Comparison of ENCODE assay signal across 8 mouse cellular contexts in the genomic region with DNA sequence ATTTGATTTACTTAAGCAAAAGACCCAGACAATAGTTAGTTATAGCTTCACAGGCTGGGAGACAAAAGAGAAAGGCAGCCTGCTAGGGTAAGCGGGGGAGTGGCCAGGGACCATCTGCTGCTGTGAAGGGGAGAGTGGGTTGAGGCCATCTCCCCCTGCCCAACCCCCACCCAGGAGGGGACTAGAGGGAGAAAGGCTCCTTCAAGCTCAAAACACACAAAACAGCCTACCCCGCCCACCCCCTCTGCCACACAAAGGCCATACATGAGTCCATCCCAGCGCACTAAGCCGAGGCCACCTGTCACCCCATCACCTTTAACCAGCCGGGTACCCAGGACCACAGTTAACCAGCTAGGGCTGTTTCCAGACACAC. TPM values are rescaled to one million over a fixed set of nuclear protein-coding genes. Genes with fewer than 3 reads are reported as not detected.
A peak's percentile ranks its signal among the peaks of the same experiment; 100 is the strongest.
DNase-seq lines count a peak whose midpoint lies in the region; ATAC-seq and TF ChIP-seq lines count a peak whose summit lies in the region.

No protein-coding gene starts in this region.

- H3K36me3 ChIP-seq in heart, embryonic 12.5 days: peaks cover 10% of the 10 kb centered on the region
- H3K36me3 ChIP-seq in ES-Bruce4 (ENCODE audit: control insufficient read depth, insufficient read depth, low read length, poor library complexity, severe bottlenecking): peaks cover 6% of the 10 kb centered on the region; the same call in 1 of the 2 replicates
- no peaks in the 10 kb centered on the region for H3K36me3 ChIP-seq in forebrain, embryonic 15.5 days
- H3K36me3 ChIP-seq in midbrain, embryonic 11.5 days (ENCODE audit: control insufficient read depth, insufficient read depth, low read length): peaks cover 5% of the 10 kb centered on the region

- 58% methylated on average over 5 of the region's 5 CpGs for WGBS in heart, embryonic 12.5 days
- 3% methylated on average over 5 of the region's 5 CpGs for WGBS in forebrain, embryonic 15.5 days
- WGBS in midbrain, embryonic 11.5 days: 5% methylated on average over 5 of the region's 5 CpGs

- no peak for ATAC-seq in heart, embryonic 12.5 days (ENCODE audit: insufficient number of reproducible peaks, low FRiP score)
- peak; percentile 76 for ATAC-seq in forebrain, embryonic 15.5 days (replicated peaks)
- ATAC-seq in midbrain, embryonic 11.5 days (ENCODE audit: low FRiP score): peak; percentile 83

- TF ChIP-seq CTCF in ES-Bruce4 (IDR thresholded peaks at IDR 0.05; ENCODE audit: low read depth, low read length): no peak

- H3K9ac ChIP-seq in heart, embryonic 12.5 days: no peak overlapping the region
- H3K9ac ChIP-seq in ES-Bruce4 (ENCODE audit: low read depth, poor library complexity, severe bottlenecking): no peak overlapping the region
- H3K9ac ChIP-seq in forebrain, embryonic 15.5 days (replicated peaks): peak overlapping the region; percentile 40
- peak overlapping the region; percentile 64 for H3K9ac ChIP-seq in midbrain, embryonic 11.5 days (ENCODE audit: low read length)

- no peak for DNase-seq in heart, adult 8-10 months (ENCODE audit: low spot score)
- DNase-seq in midbrain, embryonic 11.5 days (ENCODE audit: low spot score, missing footprints): peak; percentile 97
- no peak for DNase-seq in urinary bladder, adult 18-20 months (ENCODE audit: low spot score in 2 of 2)
- DNase-seq in cerebellum, postnatal 36 days: no peak
- DNase-seq in layer of hippocampus, adult 11-12 months (ENCODE audit: low spot score): no peak

- H3K9me3 ChIP-seq in heart, embryonic 12.5 days (replicated peaks): peaks cover 13% of the 10 kb centered on the region
- H3K9me3 ChIP-seq in ES-Bruce4 (replicated peaks; ENCODE audit: control insufficient read depth, insufficient read depth, low read length, poor library complexity, severe bottlenecking): no peaks in the 10 kb centered on the region
- H3K9me3 ChIP-seq in forebrain, embryonic 15.5 days: no peaks in the 10 kb centered on the region
- H3K9me3 ChIP-seq in midbrain, embryonic 11.5 days (ENCODE audit: control insufficient read depth, low read length): no peaks in the 10 kb centered on the region

- H3K4me3 ChIP-seq in heart, embryonic 12.5 days: no peak overlapping the region
- H3K4me3 ChIP-seq in ES-Bruce4 (ENCODE audit: low read depth, low read length): no peak overlapping the region
- H3K4me3 ChIP-seq in forebrain, embryonic 15.5 days: peak overlapping the region; percentile 38
- H3K4me3 ChIP-seq in midbrain, embryonic 11.5 days (ENCODE audit: low read depth, low read length): peak overlapping the region; percentile 47

- peak; percentile 74 for TF ChIP-seq EP300 in ES-Bruce4 (IDR thresholded peaks at IDR 0.05; ENCODE audit: insufficient read depth, low read depth, low read length)

- H3K4me1 ChIP-seq in heart, embryonic 12.5 days (replicated peaks): peaks cover 17% of the 10 kb centered on the region
- peaks cover 8% of the 10 kb centered on the region for H3K4me1 ChIP-seq in ES-Bruce4 (ENCODE audit: control insufficient read depth, insufficient read depth, low read length)
- H3K4me1 ChIP-seq in forebrain, embryonic 15.5 days: peaks cover 61% of the 10 kb centered on the region
- peaks cover 47% of the 10 kb centered on the region for H3K4me1 ChIP-seq in midbrain, embryonic 11.5 days (ENCODE audit: control insufficient read depth, insufficient read depth, low read length)

- peak overlapping the region; percentile 59 for H3K4me2 ChIP-seq in heart, embryonic 12.5 days
- peak overlapping the region; percentile 45 for H3K4me2 ChIP-seq in forebrain, embryonic 15.5 days (replicated peaks)
- H3K4me2 ChIP-seq in midbrain, embryonic 11.5 days: peak overlapping the region; percentile 65

- peaks cover 15% of the 10 kb centered on the region for H3K27me3 ChIP-seq in heart, embryonic 12.5 days (replicated peaks)
- H3K27me3 ChIP-seq in ES-Bruce4 (ENCODE audit: control insufficient read depth, insufficient read depth, low read length, poor library complexity, severe bottlenecking): no peaks in the 10 kb centered on the region
- no peaks in the 10 kb centered on the region for H3K27me3 ChIP-seq in forebrain, embryonic 15.5 days
- no peaks in the 10 kb centered on the region for H3K27me3 ChIP-seq in midbrain, embryonic 11.5 days (ENCODE audit: control insufficient read depth, insufficient read depth, low read length)

- no peak for TF ChIP-seq POLR2A in ES-Bruce4 (IDR thresholded peaks at IDR 0.05; ENCODE audit: insufficient read depth, low read length)

- 0 out of 2 replicates have a peak overlapping the region, but pooled peaks have one; percentile 19 for H3K27ac ChIP-seq in heart, embryonic 12.5 days (ENCODE audit: poor library complexity, severe bottlenecking)
- H3K27ac ChIP-seq in ES-Bruce4 (ENCODE audit: insufficient read depth, low read length): no peak overlapping the region
- peak overlapping the region; percentile 95 for H3K27ac ChIP-seq in forebrain, embryonic 15.5 days (replicated peaks)
- H3K27ac ChIP-seq in midbrain, embryonic 11.5 days (ENCODE audit: low read depth, low read length): peak overlapping the region; percentile 96

RNA-seq across cellular contexts. Expression of gene Mfng, which starts 2.3 kb away (rescaled TPM):
- polyA plus RNA-seq in heart, embryonic 12.5 days (2016; fragmentation: Nextera tagmentation; extraction: Ambion mirVana): 7.3 and 7.9 TPM in 2 replicates
- total RNA-seq in heart, adult 8-10 months (2022): 10 to 100 TPM in 1 of 4 experiments, 1 to 10 TPM in 3; 7.5 to 11.4 (median 9.5) TPM
- polyA plus RNA-seq in ES-Bruce4 (2011; ENCODE audit: insufficient read depth, insufficient read length, low read depth, missing spikeins): 4.4 and 5.2 TPM in 2 replicates
- polyA plus RNA-seq in forebrain, embryonic 15.5 days (2015; fragmentation: Nextera tagmentation; extraction: Ambion mirVana): 77.9 and 85.9 TPM in 2 replicates
- polyA plus RNA-seq in midbrain, embryonic 11.5 days (2014; fragmentation: Nextera tagmentation; extraction: Ambion mirVana): 57.2 and 61.8 TPM in 2 replicates

RNA-seq across cellular contexts. Expression of gene Card10, which starts 31.9 kb away (rescaled TPM):
- 6.1 and 7.5 TPM in 2 replicates for polyA plus RNA-seq in heart, embryonic 12.5 days (2016; fragmentation: Nextera tagmentation; extraction: Ambion mirVana)
- total RNA-seq in heart, adult 8-10 months (2022): 10 to 100 TPM; 14.3 to 16.1 (median 15.2) TPM
- polyA plus RNA-seq in ES-Bruce4 (2011; ENCODE audit: insufficient read depth, insufficient read length, low read depth, missing spikeins): 19.6 and 21.5 TPM in 2 replicates
- 1.3 and 1.7 TPM in 2 replicates for polyA plus RNA-seq in forebrain, embryonic 15.5 days (2015; fragmentation: Nextera tagmentation; extraction: Ambion mirVana)
- 1.3 and 1.5 TPM in 2 replicates for polyA plus RNA-seq in midbrain, embryonic 11.5 days (2014; fragmentation: Nextera tagmentation; extraction: Ambion mirVana)

RNA-seq across cellular contexts. Expression of gene Elfn2, which starts 52.4 kb away (rescaled TPM):
- not detected in 2 replicates for polyA plus RNA-seq in heart, embryonic 12.5 days (2016; fragmentation: Nextera tagmentation; extraction: Ambion mirVana)
- 1 to 10 TPM; 1.9 to 4.4 (median 2.5) TPM for total RNA-seq in heart, adult 8-10 months (2022)
- 0.07 and 0.12 TPM in 2 replicates for polyA plus RNA-seq in ES-Bruce4 (2011; ENCODE audit: insufficient read depth, insufficient read length, low read depth, missing spikeins)
- 6.2 and 6.8 TPM in 2 replicates for polyA plus RNA-seq in forebrain, embryonic 15.5 days (2015; fragmentation: Nextera tagmentation; extraction: Ambion mirVana)
- 0.18 TPM in 2 replicates for polyA plus RNA-seq in midbrain, embryonic 11.5 days (2014; fragmentation: Nextera tagmentation; extraction: Ambion mirVana)

Comparison
In these comparisons a context has a peak if more than half of its experiments do, and no peak if none do; other contexts are left out.
1. H3K4me3 ChIP-seq: peak in forebrain, embryonic 15.5 days (single experiment) and midbrain, embryonic 11.5 days (single experiment); none in heart, embryonic 12.5 days (single experiment) and ES-Bruce4 (single experiment).
2. H3K9ac ChIP-seq: peak in forebrain, embryonic 15.5 days (single experiment) and midbrain, embryonic 11.5 days (single experiment); none in heart, embryonic 12.5 days (single experiment) and ES-Bruce4 (single experiment).
3. Peak in every context shown above with its lines, with median percentiles within 50 percentile points of each other: H3K4me2 ChIP-seq.